Mouse (Mus musculus) adrenal gland, postnatal 14 days (tissue): Measurements from ENCODE around the gene Ighmbp2. TPM values are rescaled to one million over a fixed set of nuclear protein-coding genes. Genes with fewer than 3 reads are reported as not detected.

Source experiments
- microRNA-seq, 2 experiments: library from miRNA; unstranded; fragments of <30 nt; microRNA quantifications; one replicate each; pipeline ENCODE4 v1.2.0; 2021
- total RNA-seq: library from RNA; stranded (reverse); gene quantifications from 2 replicates; pipeline ENCODE4 v1.2.3, GENCODE M21; 2021

Gene Ighmbp2
- total RNA-seq, 1 experiment from 2014 or later: 5.7 TPM

Small RNA genes lying within 50 kb of the gene (microRNA-seq; reads per million reads assigned to microRNA genes)
- 0 to 0.85 reads per million in 2 experiments for gene Mir6984

Other genes with a start within 250 kb of the Ighmbp2 start
- gene Mrpl21, start 116 bp downstream of the Ighmbp2 start, total RNA-seq: 82.6 and 91.7 TPM in 2 replicates
- 274 and 315 TPM in 2 replicates for gene Cpt1a, start 39.3 kb upstream of the Ighmbp2 start, total RNA-seq
- 0.56 and 1.3 TPM in 2 replicates for gene Tesmin, start 105.8 kb upstream of the Ighmbp2 start, total RNA-seq
- 21.5 and 21.9 TPM in 2 replicates for gene Gal, start 131.5 kb upstream of the Ighmbp2 start, total RNA-seq